Mouse (Mus musculus): ENCODE results near the gene Abca7.

- no peak for TF ChIP-seq POLR2A (IDR thresholded peaks at IDR 0.05; ENCODE audit: low read depth, low read length)
- no peak for TF ChIP-seq CTCF (IDR thresholded peaks at IDR 0.05; ENCODE audit: borderline replicate concordance, insufficient read depth, low read length)
These were observed 25.2 kb upstream of the Abca7 start for GRCm38 (mm10) chr10:79971183-79971497.

Data from embryonic fibroblast, embryonic 13.5 days (primary cell).